Mouse (Mus musculus): ENCODE data around the gene Cgnl1. TPM values are rescaled to one million over a fixed set of nuclear protein-coding genes. Genes with fewer than 3 reads are reported as not detected.

Gene Cgnl1
- total and polyA plus RNA-seq, 3 experiments = 0.03 TPM; not detected in 2

- no peak overlapping the region for H3K4me3 ChIP-seq (replicated peaks in 1 of 3; ENCODE audit: low read depth in 2 of 3, low read length in 2 of 3, poor library complexity in 1 of 3)
- peak; percentile 53 for DNase-seq (ENCODE audit: extremely low read depth)
- in situ Hi-C loops (cut with MboI; ENCODE audit: low pct_ligation_motif_present, low pct_unique_long_range_greater_than_20kb, low sequenced_read_pairs) (loop anchor here (25.0 kb wide), 1 partner anchor 405 kb away; the partner anchor contains the start of gene Aldh1a2), dilution Hi-C loops (cut with MboI; ENCODE audit: extremely low pct_ligation_motif_present, extremely low pct_unique_long_range_greater_than_20kb, low sequenced_read_pairs) (no loop called here)
- no peaks in the 10 kb centered on the region for H3K79me2 ChIP-seq (replicated peaks; ENCODE audit: control insufficient read depth, extremely low read depth, insufficient read depth, poor library complexity, severe bottlenecking)
- no peaks in the 10 kb centered on the region; a peak in 1 of 4 replicates for H3K4me1 ChIP-seq (ENCODE audit: control insufficient read depth in 1 of 2, insufficient read depth in 2 of 2)
- TF ChIP-seq CTCF (conservative IDR thresholded peaks at IDR 0.05 in 1 of 2, IDR thresholded peaks at IDR 0.05 in 1 of 2; ENCODE audit: low read depth in 2 of 2, low read length in 2 of 2) (peak; percentile 56 to 78), SMC3 (IDR thresholded peaks at IDR 0.05; ENCODE audit: low read depth, low read length) (peak; percentile 61), BHLHE40 (IDR thresholded peaks at IDR 0.05; ENCODE audit: low read depth, low read length) (no peak), USF1 (IDR thresholded peaks at IDR 0.05; ENCODE audit: low read depth, low read length) (no peak), MEF2A (IDR thresholded peaks at IDR 0.05; ENCODE audit: borderline replicate concordance, low read depth, low read length) (no peak), RAD21 (IDR thresholded peaks at IDR 0.05; ENCODE audit: low read depth, low read length) (peak; percentile 59), UBTF (IDR thresholded peaks at IDR 0.05; ENCODE audit: low read depth, low read length) (no peak)
- no peaks in the 10 kb centered on the region for H3K36me3 ChIP-seq (replicated peaks in 1 of 2; ENCODE audit: control insufficient read depth in 1 of 2, insufficient read depth in 1 of 2, low read length in 1 of 2)
- no peaks in the 10 kb centered on the region for H3K9me3 ChIP-seq (replicated peaks; ENCODE audit: low read length)
- no peaks in the 10 kb centered on the region for H3K27me3 ChIP-seq (replicated peaks)
- no peak overlapping the region for H3K4me2 ChIP-seq (ENCODE audit: insufficient read depth, low read depth, poor library complexity, severe bottlenecking)
- no peak overlapping the region for H3K9ac ChIP-seq (ENCODE audit: insufficient read depth, low read depth)
- no peak overlapping the region for H3K27ac ChIP-seq (ENCODE audit: insufficient read depth, low read depth)
Observed at GRCm38 (mm10) chr9:71617363-71617762, 154.0 kb downstream of the Cgnl1 start.

GRCm38 (mm10) chr9:71616185-71616584 is 155.2 kb downstream of the Cgnl1 start:
- in situ Hi-C loops (cut with MboI; ENCODE audit: low pct_ligation_motif_present, low pct_unique_long_range_greater_than_20kb, low sequenced_read_pairs) (loop anchor here (25.0 kb wide), 1 partner anchor 404 kb away; the partner anchor contains the start of gene Aldh1a2), dilution Hi-C loops (cut with MboI; ENCODE audit: extremely low pct_ligation_motif_present, extremely low pct_unique_long_range_greater_than_20kb, low sequenced_read_pairs) (no loop called here)
- Histone ChIP-seq H3K79me2 (replicated peaks; ENCODE audit: control insufficient read depth, extremely low read depth, insufficient read depth, poor library complexity, severe bottlenecking) (no peaks in the 10 kb centered on the region), H3K4me2 (ENCODE audit: insufficient read depth, low read depth, poor library complexity, severe bottlenecking) (peak overlapping the region; percentile 47; the same call in 1 of the 2 replicates), H3K27me3 (replicated peaks) (no peaks in the 10 kb centered on the region), H3K27ac (ENCODE audit: insufficient read depth, low read depth) (no peak overlapping the region), H3K36me3 (replicated peaks in 1 of 2; ENCODE audit: control insufficient read depth in 1 of 2, insufficient read depth in 1 of 2, low read length in 1 of 2) (no peaks in the 10 kb centered on the region), H3K9me3 (replicated peaks; ENCODE audit: low read length) (no peaks in the 10 kb centered on the region), H3K4me3 (replicated peaks in 1 of 3; ENCODE audit: low read depth in 2 of 3, low read length in 2 of 3, poor library complexity in 1 of 3) (no peak overlapping the region), H3K9ac (ENCODE audit: insufficient read depth, low read depth) (no peak overlapping the region), H3K4me1 (ENCODE audit: control insufficient read depth in 1 of 2, insufficient read depth in 2 of 2) (no peaks in the 10 kb centered on the region; a peak in 1 of 4 replicates)
- TF ChIP-seq MYC (IDR thresholded peaks at IDR 0.05; ENCODE audit: low read depth, low read length) (no peak), ELF1 (IDR thresholded peaks at IDR 0.05; ENCODE audit: low read depth, low read length) (no peak), POLR2AphosphoS2 (IDR thresholded peaks at IDR 0.05; ENCODE audit: low read depth, low read length) (no peak), RAD21 (IDR thresholded peaks at IDR 0.05; ENCODE audit: low read depth, low read length) (peak; percentile 50), CTCF (conservative IDR thresholded peaks at IDR 0.05 in 1 of 2, IDR thresholded peaks at IDR 0.05 in 1 of 2; ENCODE audit: low read depth in 2 of 2, low read length in 2 of 2) (peak; percentile 89 to 93), SMC3 (IDR thresholded peaks at IDR 0.05; ENCODE audit: low read depth, low read length) (peak; percentile 73)
- DNase-seq (ENCODE audit: extremely low read depth) = peak; percentile 81

- no peak overlapping the region for H3K9ac ChIP-seq (ENCODE audit: insufficient read depth, low read depth)
- H3K4me2 ChIP-seq (ENCODE audit: insufficient read depth, low read depth, poor library complexity, severe bottlenecking) = no peak overlapping the region
- H3K79me2 ChIP-seq (replicated peaks; ENCODE audit: control insufficient read depth, extremely low read depth, insufficient read depth, poor library complexity, severe bottlenecking) = no peaks in the 10 kb centered on the region
- no peaks in the 10 kb centered on the region for H3K36me3 ChIP-seq (replicated peaks in 1 of 2; ENCODE audit: control insufficient read depth in 1 of 2, insufficient read depth in 1 of 2, low read length in 1 of 2)
- no peak overlapping the region for H3K27ac ChIP-seq (ENCODE audit: insufficient read depth, low read depth)
- peak; percentile 65 for DNase-seq (ENCODE audit: extremely low read depth)
- no peaks in the 10 kb centered on the region for H3K27me3 ChIP-seq (replicated peaks)
- H3K4me1 ChIP-seq (ENCODE audit: control insufficient read depth in 1 of 2, insufficient read depth in 2 of 2) = peaks cover 0 to 5% of the 10 kb centered on the region in 2 experiments; a peak in 2 of 4 replicates
- dilution Hi-C loops (cut with MboI; ENCODE audit: extremely low pct_ligation_motif_present, extremely low pct_unique_long_range_greater_than_20kb, low sequenced_read_pairs) = no loop called here
- TF ChIP-seq CTCF (conservative IDR thresholded peaks at IDR 0.05 in 1 of 2, IDR thresholded peaks at IDR 0.05 in 1 of 2; ENCODE audit: low read depth in 2 of 2, low read length in 2 of 2) (peak; percentile 73 to 94), MYC (IDR thresholded peaks at IDR 0.05; ENCODE audit: low read depth, low read length) (no peak), MAX (IDR thresholded peaks at IDR 0.05; ENCODE audit: low read length) (no peak; the same call in 1 of the 2 replicates), RAD21 (IDR thresholded peaks at IDR 0.05; ENCODE audit: low read depth, low read length) (peak; percentile 62), SMC3 (IDR thresholded peaks at IDR 0.05; ENCODE audit: low read depth, low read length) (peak; percentile 36; the same call in 1 of the 2 replicates)
- H3K9me3 ChIP-seq (replicated peaks; ENCODE audit: low read length) = no peaks in the 10 kb centered on the region
- in situ Hi-C loops (cut with MboI; ENCODE audit: low pct_ligation_motif_present, low pct_unique_long_range_greater_than_20kb, low sequenced_read_pairs) = loop anchor here (5.0 to 25.0 kb wide), 2 partner anchors 67 to 402 kb away; partner anchors contain the start of gene Aldh1a2
- H3K4me3 ChIP-seq (replicated peaks in 1 of 3; ENCODE audit: low read depth in 2 of 3, low read length in 2 of 3, poor library complexity in 1 of 3) = no peak overlapping the region
Observed at GRCm38 (mm10) chr9:71614643-71615042, 156.8 kb downstream of the Cgnl1 start.
